Mouse (Mus musculus): ENCODE measurements around the gene Suds3. TPM values are rescaled to one million over a fixed set of nuclear protein-coding genes. Genes with fewer than 3 reads are reported as not detected.

Suds3 gene
- total and polyA plus RNA-seq, 3 experiments = 67.8 to 102 TPM; not detected in 1

DNA sequence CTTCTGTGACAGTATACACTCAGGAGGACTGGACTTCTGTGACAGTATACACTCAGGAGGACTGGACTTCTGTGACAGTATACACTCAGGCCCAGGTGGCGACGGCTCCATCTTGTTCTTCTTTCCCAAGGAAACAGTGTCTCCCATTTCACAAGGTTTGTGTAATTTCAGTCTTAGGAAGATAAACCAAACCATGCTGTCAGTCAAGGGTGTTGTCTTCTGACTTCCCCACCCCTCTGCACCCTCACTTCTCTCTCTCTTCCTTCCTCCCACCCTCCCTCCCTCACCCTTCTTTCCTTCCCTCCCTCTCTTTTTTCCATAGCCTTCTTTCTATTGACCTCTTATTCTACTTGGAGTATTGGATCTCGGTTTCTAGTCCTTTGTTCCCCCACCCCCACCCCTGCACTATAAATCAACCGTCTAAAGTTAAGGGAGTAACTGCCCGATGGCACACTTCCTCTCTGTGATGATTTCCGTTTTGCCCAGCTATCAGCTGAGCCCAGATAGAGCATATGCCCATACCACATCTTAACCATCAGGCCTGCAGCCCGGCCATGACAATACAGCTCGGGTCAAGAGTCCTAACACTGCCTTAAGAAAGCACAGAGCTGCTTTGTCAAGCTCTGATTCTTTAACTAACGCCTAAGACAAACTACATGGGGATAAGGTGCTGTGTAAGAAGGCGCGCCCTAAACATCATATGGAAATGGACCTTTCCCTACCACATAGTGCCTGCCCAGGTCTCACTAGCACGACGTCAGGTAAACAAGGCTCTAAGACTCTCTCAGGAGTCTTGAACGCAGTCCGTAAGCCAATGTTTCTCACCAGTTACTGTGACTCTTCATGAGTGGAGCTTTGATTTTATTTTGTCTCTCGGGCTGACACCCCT is 33.4 kb upstream of the Suds3 start:
- peaks cover 8 to 18% of the 10 kb centered on the region in 2 experiments for H3K4me1 ChIP-seq (ENCODE audit: control insufficient read depth in 1 of 2, insufficient read depth in 2 of 2, low read length in 2 of 2)
- TF ChIP-seq USF2 (IDR thresholded peaks at IDR 0.05; ENCODE audit: borderline replicate concordance in 1 of 2, insufficient read depth in 1 of 2, low read depth in 1 of 2, low read length in 2 of 2) (no peak), SMC3 (IDR thresholded peaks at IDR 0.05; ENCODE audit: low read depth, low read length) (no peak), TBP (IDR thresholded peaks at IDR 0.05; ENCODE audit: low read depth, low read length) (no peak), RAD21 (IDR thresholded peaks at IDR 0.05; ENCODE audit: low read depth, low read length) (no peak), MAZ (IDR thresholded peaks at IDR 0.05; ENCODE audit: low read depth, low read length) (peak; percentile 10; the same call in 1 of the 2 replicates), JUND (IDR thresholded peaks at IDR 0.05; ENCODE audit: low read depth, low read length) (no peak), BHLHE40 (IDR thresholded peaks at IDR 0.05; ENCODE audit: borderline replicate concordance, low read depth, low read length) (0 out of 2 replicates have a peak, but pooled peaks have one; percentile 40), MAFK (IDR thresholded peaks at IDR 0.05; ENCODE audit: borderline replicate concordance, low read depth, low read length) (no peak), HCFC1 (IDR thresholded peaks at IDR 0.05; ENCODE audit: low read depth, low read length) (no peak), E2F4 (IDR thresholded peaks at IDR 0.05; ENCODE audit: borderline replicate concordance, low read depth, low read length) (no peak), POLR2AphosphoS2 (IDR thresholded peaks at IDR 0.05; ENCODE audit: low read length) (no peak), ETS1 (IDR thresholded peaks at IDR 0.05; ENCODE audit: low read depth, low read length) (peak; percentile 90), POLR2A (IDR thresholded peaks at IDR 0.05; ENCODE audit: control insufficient read depth in 1 of 2, insufficient read depth in 1 of 2, low read depth in 1 of 2, low read length in 2 of 2, poor library complexity in 1 of 2) (no peak), MYC (IDR thresholded peaks at IDR 0.05; ENCODE audit: low read depth, low read length) (no peak), NELFE (IDR thresholded peaks at IDR 0.05; ENCODE audit: low read depth, low read length) (no peak), TAL1 (IDR thresholded peaks at IDR 0.05; ENCODE audit: low read length) (peak; percentile 81), ZC3H11A (IDR thresholded peaks at IDR 0.05; ENCODE audit: low read depth, low read length) (no peak), NRF1 (IDR thresholded peaks at IDR 0.05; ENCODE audit: insufficient read depth, low read depth, low read length, poor library complexity, severe bottlenecking) (no peak), ELF1 (IDR thresholded peaks at IDR 0.05; ENCODE audit: low read depth, low read length) (no peak), GATA1 (IDR thresholded peaks at IDR 0.05; ENCODE audit: low read depth, low read length) (peak; percentile 69), RCOR1 (IDR thresholded peaks at IDR 0.05; ENCODE audit: low read depth, low read length) (no peak), POLR2AphosphoS5 (IDR thresholded peaks at IDR 0.05; ENCODE audit: borderline replicate concordance, low read depth, low read length) (no peak), CHD2 (IDR thresholded peaks at IDR 0.05; ENCODE audit: low read length) (peak; percentile 47), KAT2A (conservative IDR thresholded peaks at IDR 0.05; ENCODE audit: low read depth, low read length) (no peak), ZNF384 (IDR thresholded peaks at IDR 0.05; ENCODE audit: low read depth, low read length) (no peak), MEF2A (IDR thresholded peaks at IDR 0.05; ENCODE audit: extremely low read depth, insufficient replicate concordance, low read depth, low read length, poor library complexity, severe bottlenecking) (no peak), ZKSCAN1 (IDR thresholded peaks at IDR 0.05; ENCODE audit: low read depth, low read length) (no peak), CHD1 (IDR thresholded peaks at IDR 0.05; ENCODE audit: low read depth, low read length) (no peak), USF1 (IDR thresholded peaks at IDR 0.05; ENCODE audit: low read depth, low read length) (no peak), MAX (IDR thresholded peaks at IDR 0.05; ENCODE audit: low read length) (no peak), TCF12 (IDR thresholded peaks at IDR 0.05; ENCODE audit: low read depth, low read length) (peak; percentile 82), GABPA (IDR thresholded peaks at IDR 0.05; ENCODE audit: low read depth, low read length) (no peak), EP300 (IDR thresholded peaks at IDR 0.05; ENCODE audit: low read depth in 1 of 2, low read length in 2 of 2) (peak; percentile 86 to 95), UBTF (IDR thresholded peaks at IDR 0.05; ENCODE audit: borderline replicate concordance, insufficient read depth, low read depth, low read length) (no peak), MXI1 (IDR thresholded peaks at IDR 0.05; ENCODE audit: low read depth, low read length) (peak; percentile 56; the same call in 1 of the 2 replicates), MYB (IDR thresholded peaks at IDR 0.05; ENCODE audit: low read depth, low read length) (peak; percentile 95)

More for the DNA sequence above, 33.4 kb upstream of the Suds3 start:
- peak; percentile 68 for DNase-seq (ENCODE audit: low read depth, low spot score)
- Histone ChIP-seq H3K36me3 (ENCODE audit: control insufficient read depth in 1 of 2, insufficient read depth in 2 of 2, low read length in 2 of 2) (peaks cover 20 to 27% of the 10 kb centered on the region in 2 experiments), H3K27me3 (ENCODE audit: control insufficient read depth in 1 of 2, insufficient read depth in 2 of 2, low read length in 2 of 2) (no peaks in the 10 kb centered on the region), H3K9me3 (replicated peaks; ENCODE audit: insufficient read depth, low read length) (no peaks in the 10 kb centered on the region), H3K27ac (ENCODE audit: control insufficient read depth, low read depth, low read length) (peak overlapping the region; percentile 68), H3K4me3 (ENCODE audit: control insufficient read depth in 1 of 2, insufficient read depth in 1 of 2, low read depth in 2 of 2, low read length in 2 of 2) (no peak overlapping the region), H3K79me2 (ENCODE audit: control insufficient read depth, insufficient read depth, low read length, poor library complexity) (peaks cover 71% of the 10 kb centered on the region), H3K9ac (ENCODE audit: control insufficient read depth, low read depth, low read length, poor library complexity, severe bottlenecking) (no peak overlapping the region)

Measured in MEL (cell line).